Mouse (Mus musculus) forebrain, postnatal 0 days (tissue): ENCODE results near the gene Orm1. TPM values are rescaled to one million over a fixed set of nuclear protein-coding genes. Genes with fewer than 3 reads are reported as not detected.

Source experiments
- ATAC-seq: fragments of 200-750 bp; cut with Nextera tagmentation; 2 replicates; pipeline ENCODE4 v1.8.0; 2017; ENCODE audit warnings: mild to moderate bottlenecking, moderate library complexity
- DNase-seq: peaks from one replicate; pipeline ENCODE4 v3.0.0-alpha.2; 2015
- H3K27ac ChIP-seq: fragments of 300-500 bp; sonication (generic); 2 replicates; pipeline ENCODE4 v1.5.1; 2014; ENCODE audit warnings: low read depth, mild to moderate bottlenecking, antibody characterized with exemption, low read length, moderate library complexity, mixed read lengths
- H3K27me3 ChIP-seq: fragments of 300-500 bp; sonication (generic); 2 replicates; pipeline ENCODE4 v1.6.1; 2014; ENCODE audit warnings: mild to moderate bottlenecking, low read length, mixed read lengths; ENCODE audit not compliant: insufficient read depth
- H3K36me3 ChIP-seq: fragments of 300-500 bp; sonication (generic); 2 replicates; pipeline ENCODE4 v1.6.1; 2014; ENCODE audit warnings: mild to moderate bottlenecking, moderate library complexity; ENCODE audit not compliant: insufficient read depth
- H3K4me1 ChIP-seq: fragments of 300-500 bp; sonication (generic); 2 replicates; pipeline ENCODE4 v1.6.1; 2014; ENCODE audit warnings: antibody characterized with exemption; ENCODE audit not compliant: insufficient read depth
- H3K4me2 ChIP-seq: fragments of 300-500 bp; sonication (generic); 2 replicates; pipeline ENCODE4 v1.6.1; 2014; ENCODE audit warnings: low read depth, mild to moderate bottlenecking, moderate library complexity
- H3K4me3 ChIP-seq: fragments of 300-500 bp; sonication (generic); 2 replicates; pipeline ENCODE4 v1.5.1; 2014; ENCODE audit warnings: low read depth, low read length, mixed read lengths
- H3K9ac ChIP-seq: fragments of 300-500 bp; sonication (generic); 2 replicates; pipeline ENCODE4 v1.6.1; 2014; ENCODE audit warnings: mild to moderate bottlenecking
- H3K9me3 ChIP-seq: fragments of 300-500 bp; sonication (generic); 2 replicates; pipeline ENCODE4 v1.6.1; 2016; ENCODE audit warnings: low read length
- CTCF ChIP-seq: sonication (generic); IDR thresholded peaks from 2 replicates; pipeline ENCODE4 v1.5.1; 2016; ENCODE audit warnings: antibody characterized with exemption, control low read depth, low read depth
- WGBS: fragments of 180-500 bp; shearing (Covaris S2); extraction: QIAGEN DNeasy Blood & Tissue Kit; methylation state at CpG from one replicate; pipeline ENCODE4 v1.1.7; 2014; 5-methylcytosine and 5-hydroxymethylcytosine counted together
- polyA plus RNA-seq: library from polyadenylated mRNA; unstranded; fragments of >200 nt; fragmentation: Nextera tagmentation; extraction: Ambion mirVana; gene quantifications from 2 replicates; pipeline ENCODE4 v1.2.1, GENCODE M21; 2015
- total RNA-seq: library from RNA; depleted of rRNA; stranded (reverse); fragments of >200 nt; gene quantifications from 2 replicates; pipeline ENCODE4 v1.2.3, GENCODE M21; 2014

The Orm1 gene
- total and polyA plus RNA-seq, 2 experiments from 2014 or later = not detected

DNA sequence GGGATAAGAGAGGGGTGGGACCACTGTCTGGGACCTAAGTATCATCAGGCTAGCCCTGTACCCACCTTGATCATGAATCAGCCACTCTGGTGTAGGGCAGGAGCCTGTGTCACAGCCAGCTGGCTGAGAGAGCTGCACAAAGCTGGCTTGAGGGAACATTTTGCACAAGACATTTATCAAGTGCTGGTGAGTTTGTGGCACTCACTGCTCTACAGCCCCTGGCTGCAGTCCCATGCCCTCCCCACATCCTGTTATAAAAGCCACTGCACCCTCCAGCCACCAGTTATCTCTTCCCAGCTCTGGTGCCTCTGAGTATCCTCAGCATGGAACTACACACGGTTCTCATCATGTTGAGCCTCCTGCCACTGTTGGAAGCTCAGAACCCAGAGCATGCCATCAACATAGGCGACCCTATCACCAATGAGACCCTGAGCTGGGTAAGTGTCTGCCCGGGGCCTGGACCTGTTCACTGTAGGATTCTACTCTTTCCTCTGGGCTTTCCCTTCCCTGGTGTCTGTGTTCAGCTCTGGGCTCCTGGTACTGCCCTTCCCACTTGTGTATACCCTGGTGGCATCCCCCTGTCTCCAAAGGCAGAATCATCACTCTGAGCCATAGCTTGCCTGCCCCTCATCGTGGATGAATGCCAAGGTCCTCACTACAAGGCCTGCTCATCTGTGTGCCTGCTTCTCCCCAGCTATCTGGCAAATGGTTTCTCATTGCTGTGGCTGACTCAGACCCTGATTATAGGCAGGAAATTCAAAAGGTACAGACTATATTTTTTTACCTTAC is 11.7 kb downstream of the Orm1 start, which contains the start of gene Orm3:
TSS of gene Orm3 (plus strand) at position 286 of the 789 bp plus-strand sequence.
- Histone ChIP-seq H3K4me3 (no peak within 1 kb of the TSS), H3K9ac (no peak within 1 kb of the TSS), H3K27me3 (no peaks in the 10 kb centered on the region), H3K4me1 (no peaks in the 10 kb centered on the region), H3K4me2 (no peak within 1 kb of the TSS), H3K36me3 (no peaks in the 10 kb centered on the region), H3K27ac (no peak within 1 kb of the TSS), H3K9me3 (no peaks in the 10 kb centered on the region)
- WGBS = 77% methylated on average over 4 of the region's 4 CpGs
- ATAC-seq (no peak), DNase-seq (no peak)
- TF ChIP-seq CTCF = no peak

DNA sequence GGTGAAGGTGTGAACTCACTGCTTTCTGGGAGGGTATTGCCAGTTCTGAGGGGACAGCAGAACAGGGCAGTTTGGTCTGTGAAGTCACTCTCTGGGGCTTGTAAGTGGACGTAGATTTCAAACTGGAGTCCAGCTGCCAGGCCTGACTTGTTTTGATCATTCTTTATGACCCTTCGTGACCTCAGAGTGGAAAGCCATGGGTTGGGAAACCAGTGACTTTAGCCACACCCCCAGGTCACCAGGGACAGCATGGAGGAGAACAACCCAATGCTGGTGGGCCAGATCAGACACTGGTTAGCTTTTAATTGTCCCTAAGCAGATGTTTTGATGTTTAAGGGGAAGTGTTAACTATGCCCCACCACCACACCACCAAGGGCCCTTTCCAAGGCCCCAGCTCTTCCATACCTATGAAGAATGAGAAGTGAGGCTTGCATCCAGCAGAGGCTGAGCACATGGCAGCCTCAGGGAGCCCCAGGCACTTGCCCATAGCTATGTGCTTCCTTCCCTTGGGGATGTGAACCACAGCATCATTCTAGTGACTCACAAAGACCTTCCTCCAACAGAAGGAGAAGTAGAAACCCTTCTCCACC is 12.7 kb downstream of the Orm1 start:
- DNase-seq = no peak
- Histone ChIP-seq H3K27ac (no peak overlapping the region), H3K36me3 (no peaks in the 10 kb centered on the region), H3K4me2 (no peak overlapping the region), H3K9me3 (no peaks in the 10 kb centered on the region), H3K4me1 (no peaks in the 10 kb centered on the region), H3K4me3 (no peak overlapping the region), H3K27me3 (no peaks in the 10 kb centered on the region), H3K9ac (no peak overlapping the region)
- TF ChIP-seq CTCF = no peak
- 71% methylated on average over 2 of the region's 2 CpGs for WGBS
- ATAC-seq = no peak

GRCm38 (mm10) chr4:63359861-63360260 is 15.5 kb downstream of the Orm1 start:
- Histone ChIP-seq H3K9me3 (no peaks in the 10 kb centered on the region), H3K9ac (no peak overlapping the region), H3K4me2 (no peak overlapping the region), H3K36me3 (no peaks in the 10 kb centered on the region), H3K27me3 (no peaks in the 10 kb centered on the region), H3K4me1 (no peaks in the 10 kb centered on the region), H3K27ac (no peak overlapping the region), H3K4me3 (no peak overlapping the region)
- no peak for TF ChIP-seq CTCF
- no peak for ATAC-seq
- no peak for DNase-seq
- 80% methylated on average over 6 of the region's 6 CpGs for WGBS

GRCm38 (mm10) chr4:63362150-63362549 is 17.8 kb downstream of the Orm1 start, which contains the start of gene Orm2:
TSS of gene Orm2 (plus strand) at chr4:63362449.
- Histone ChIP-seq H3K4me3 (no peak within 1 kb of the TSS), H3K4me2 (no peak within 1 kb of the TSS), H3K36me3 (no peaks in the 10 kb centered on the region), H3K27me3 (no peaks in the 10 kb centered on the region), H3K9ac (no peak within 1 kb of the TSS), H3K27ac (no peak within 1 kb of the TSS), H3K4me1 (no peaks in the 10 kb centered on the region), H3K9me3 (no peaks in the 10 kb centered on the region)
- DNase-seq = no peak
- no peak for ATAC-seq
- whole genome bisulfite sequencing = 84% methylated on average over 5 of the region's 5 CpGs
- TF ChIP-seq CTCF = no peak

DNA sequence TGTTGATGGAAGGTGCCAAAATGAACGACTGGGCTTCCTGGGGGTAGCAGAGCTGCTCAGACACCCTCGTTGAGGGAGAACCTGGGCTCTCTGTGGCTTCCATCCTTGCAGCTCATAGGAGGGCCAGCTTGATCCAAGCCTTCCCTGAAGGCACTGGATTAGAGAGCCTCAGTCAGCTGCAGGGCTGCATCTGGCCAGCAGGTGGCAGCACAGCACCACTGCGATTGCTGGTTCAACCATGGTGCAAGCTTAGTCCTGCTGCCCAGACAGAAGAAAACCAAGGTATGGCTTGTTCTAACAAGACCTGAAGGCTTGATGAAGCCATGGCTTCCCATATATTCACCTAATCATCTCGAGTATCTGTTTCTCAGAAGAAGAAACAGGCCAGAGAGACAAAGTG is 24.2 kb downstream of the Orm1 start:
- peak; percentile 78 for ATAC-seq

DNA sequence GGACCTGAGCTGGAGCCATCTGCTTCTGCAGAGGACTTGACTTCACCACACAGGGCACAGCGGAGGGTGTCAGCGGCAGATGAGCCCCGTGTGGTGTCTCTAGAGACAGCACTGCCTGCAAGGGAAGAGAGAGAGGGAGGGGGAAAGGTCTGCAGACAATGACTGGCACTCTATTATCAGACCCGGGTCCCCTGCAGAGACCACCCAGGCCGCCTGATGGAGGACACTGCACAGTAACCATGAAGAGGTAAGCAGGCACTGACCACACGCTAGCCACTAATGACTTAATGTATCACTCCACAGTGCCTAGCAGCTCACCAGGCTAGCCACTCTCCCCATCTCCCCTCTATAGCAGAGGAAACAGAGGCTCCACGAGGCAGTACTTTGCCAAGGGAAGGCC is 26.5 kb downstream of the Orm1 start:
- 46% methylated on average over 7 of the region's 7 CpGs for WGBS
- Histone ChIP-seq H3K27ac (no peak overlapping the region), H3K9ac (no peak overlapping the region), H3K9me3 (no peaks in the 10 kb centered on the region), H3K4me3 (no peak overlapping the region), H3K27me3 (no peaks in the 10 kb centered on the region), H3K36me3 (peaks cover 17% of the 10 kb centered on the region), H3K4me2 (no peak overlapping the region), H3K4me1 (no peaks in the 10 kb centered on the region)
- DNase-seq = no peak
- TF ChIP-seq CTCF = no peak
- ATAC-seq = no peak

More for the DNA sequence above, 24.2 kb downstream of the Orm1 start:
- H3K27ac ChIP-seq = no peak overlapping the region
- H3K9ac ChIP-seq = no peak overlapping the region
- H3K4me2 ChIP-seq = no peak overlapping the region
- no peaks in the 10 kb centered on the region for H3K27me3 ChIP-seq
- TF ChIP-seq CTCF = peak; percentile 97
- no peaks in the 10 kb centered on the region for H3K4me1 ChIP-seq
- H3K36me3 ChIP-seq = peaks cover 10% of the 10 kb centered on the region
- H3K4me3 ChIP-seq = no peak overlapping the region
- WGBS = 20% methylated on average over 4 of the region's 4 CpGs
- no peaks in the 10 kb centered on the region for H3K9me3 ChIP-seq
- DNase-seq = peak; percentile 85

GRCm38 (mm10) chr4:63371890-63372289 is 27.5 kb downstream of the Orm1 start:
- no peaks in the 10 kb centered on the region for H3K27me3 ChIP-seq

More at GRCm38 (mm10) chr4:63371890-63372289, 27.5 kb downstream of the Orm1 start:
- H3K4me1 ChIP-seq = no peaks in the 10 kb centered on the region
- no peak overlapping the region for H3K4me2 ChIP-seq
- no peak overlapping the region for H3K27ac ChIP-seq
- H3K4me3 ChIP-seq = no peak overlapping the region
- H3K9ac ChIP-seq = no peak overlapping the region
- H3K9me3 ChIP-seq = no peaks in the 10 kb centered on the region
- ATAC-seq = no peak
- peak; percentile 48 for DNase-seq
- peaks cover 19% of the 10 kb centered on the region for H3K36me3 ChIP-seq
- WGBS = 49% methylated on average over 3 of the region's 3 CpGs
- peak; percentile 65 for TF ChIP-seq CTCF
